Mouse (Mus musculus) midbrain, embryonic 15.5 days (tissue): ENCODE measurements at regions not wholly inside any gene's neighbourhood (a gene's known extent, or its start where the extent isn't known, plus 50 kb on each side); places are given as distances from the start of the nearest gene placed in this dataset.

Experiments used
- ATAC-seq: fragments of 200-750 bp; cut with Nextera tagmentation; replicated peaks from 2 replicates; pipeline ENCODE4 v1.8.0; 2017; ENCODE audit warnings: moderate TSS enrichment
- H3K27ac ChIP-seq: fragments of 300-500 bp; sonication (generic); 2 replicates; pipeline ENCODE4 v1.5.1; 2015; ENCODE audit warnings: mild to moderate bottlenecking, inconsistent platforms
- H3K27me3 ChIP-seq: fragments of 300-500 bp; sonication (generic); replicated peaks from 2 replicates; pipeline ENCODE4 v1.6.1; 2015; ENCODE audit warnings: inconsistent platforms
- H3K36me3 ChIP-seq: fragments of 300-500 bp; sonication (generic); replicated peaks from 2 replicates; pipeline ENCODE4 v1.6.1; 2015; ENCODE audit warnings: inconsistent platforms
- H3K4me1 ChIP-seq: fragments of 300-500 bp; sonication (generic); 2 replicates; pipeline ENCODE4 v1.6.1; 2015; ENCODE audit warnings: inconsistent platforms
- H3K4me2 ChIP-seq: fragments of 300-500 bp; sonication (generic); 2 replicates; pipeline ENCODE4 v1.6.1; 2015; ENCODE audit warnings: inconsistent platforms, mild to moderate bottlenecking, moderate library complexity
- H3K4me3 ChIP-seq: fragments of 300-500 bp; sonication (generic); 2 replicates; pipeline ENCODE4 v1.5.1; 2015; ENCODE audit warnings: mild to moderate bottlenecking, inconsistent platforms
- H3K9ac ChIP-seq: fragments of 300-500 bp; sonication (generic); 2 replicates; pipeline ENCODE4 v1.6.1; 2015; ENCODE audit warnings: mild to moderate bottlenecking, inconsistent platforms
- H3K9me3 ChIP-seq: fragments of 300-500 bp; sonication (generic); 2 replicates; pipeline ENCODE4 v1.6.1; 2016; ENCODE audit warnings: inconsistent platforms
- WGBS: fragments of 180-500 bp; shearing (Covaris S2); methylation state at CpG from one replicate; pipeline ENCODE4 v1.1.7; 2015; ENCODE audit warnings: mixed read lengths; 5-methylcytosine and 5-hydroxymethylcytosine counted together

- Histone ChIP-seq H3K27ac (no peak overlapping the region), H3K4me2 (no peak overlapping the region), H3K36me3 (no peaks in the 10 kb centered on the region), H3K4me3 (no peak overlapping the region), H3K4me1 (no peaks in the 10 kb centered on the region), H3K27me3 (no peaks in the 10 kb centered on the region), H3K9ac (no peak overlapping the region), H3K9me3 (no peaks in the 10 kb centered on the region)
- no peak for ATAC-seq
- 93% methylated on average over 5 of the region's 5 CpGs for WGBS
These were observed 339.0 kb upstream of the Ercc4 start for GRCm38 (mm10) chr16:12770482-12770881.

GRCm38 (mm10) chr16:12772535-12772934 is 336.9 kb upstream of the Ercc4 start:
- H3K27ac ChIP-seq, result no peak overlapping the region
- WGBS, result 89% methylated on average over 5 of the region's 5 CpGs
- no peaks in the 10 kb centered on the region for H3K9me3 ChIP-seq
- H3K4me2 ChIP-seq, result no peak overlapping the region
- ATAC-seq, result no peak
- no peaks in the 10 kb centered on the region for H3K4me1 ChIP-seq
- H3K4me3 ChIP-seq, result no peak overlapping the region
- H3K36me3 ChIP-seq, result no peaks in the 10 kb centered on the region
- H3K27me3 ChIP-seq, result no peaks in the 10 kb centered on the region
- H3K9ac ChIP-seq, result no peak overlapping the region

GRCm38 (mm10) chr16:12775876-12776275 is 333.6 kb upstream of the Ercc4 start:
- ATAC-seq, result no peak
- Histone ChIP-seq H3K9me3 (no peaks in the 10 kb centered on the region), H3K9ac (no peak overlapping the region), H3K4me1 (no peaks in the 10 kb centered on the region), H3K27ac (no peak overlapping the region), H3K4me3 (no peak overlapping the region), H3K36me3 (no peaks in the 10 kb centered on the region), H3K4me2 (no peak overlapping the region), H3K27me3 (no peaks in the 10 kb centered on the region)
- WGBS, result 65% methylated on average over 2 of the region's 2 CpGs

DNA sequence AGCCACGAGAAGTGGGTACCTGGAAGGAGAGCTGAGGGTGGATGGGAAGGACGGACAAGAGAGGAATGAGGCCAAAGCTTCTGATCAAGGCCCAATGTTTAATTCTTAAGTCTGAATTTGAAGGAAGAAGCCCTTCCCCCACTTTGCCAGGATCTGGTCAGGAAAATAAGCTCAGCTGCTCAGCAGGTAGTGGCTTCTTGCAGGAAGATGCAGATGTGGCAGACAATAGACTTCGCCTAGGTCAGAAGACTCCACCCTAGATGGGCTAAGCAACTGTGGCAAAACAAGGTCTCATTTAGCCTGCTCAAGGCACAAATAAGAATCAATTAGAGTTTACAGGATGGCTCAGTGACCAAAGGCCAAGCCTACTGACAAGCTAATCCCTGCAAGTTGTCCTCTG is 330.4 kb upstream of the Ercc4 start:
- Histone ChIP-seq H3K4me2 (no peak overlapping the region), H3K27ac (no peak overlapping the region), H3K9ac (no peak overlapping the region), H3K9me3 (no peaks in the 10 kb centered on the region), H3K36me3 (no peaks in the 10 kb centered on the region), H3K27me3 (no peaks in the 10 kb centered on the region), H3K4me1 (no peaks in the 10 kb centered on the region), H3K4me3 (no peak overlapping the region)
- 81% methylated on average over 3 of the region's 3 CpGs for WGBS
- no peak for ATAC-seq

- H3K4me3 ChIP-seq, result no peak overlapping the region
- no peak overlapping the region for H3K27ac ChIP-seq
- H3K36me3 ChIP-seq, result no peaks in the 10 kb centered on the region
- H3K27me3 ChIP-seq, result no peaks in the 10 kb centered on the region
- ATAC-seq, result no peak
- H3K4me2 ChIP-seq, result no peak overlapping the region
- WGBS, result 71% methylated on average over 3 of the region's 3 CpGs
- no peaks in the 10 kb centered on the region for H3K9me3 ChIP-seq
- no peak overlapping the region for H3K9ac ChIP-seq
- H3K4me1 ChIP-seq, result no peaks in the 10 kb centered on the region
These were observed 328.8 kb upstream of the Ercc4 start for GRCm38 (mm10) chr16:12780635-12781034.

- no peaks in the 10 kb centered on the region for H3K36me3 ChIP-seq
- no peak overlapping the region for H3K4me2 ChIP-seq
- 49% methylated on average over 1 of the region's 1 CpGs for WGBS
- no peak overlapping the region for H3K4me3 ChIP-seq
- no peaks in the 10 kb centered on the region for H3K4me1 ChIP-seq
- H3K27ac ChIP-seq, result no peak overlapping the region
- no peak overlapping the region for H3K9ac ChIP-seq
- ATAC-seq, result no peak
- H3K27me3 ChIP-seq, result no peaks in the 10 kb centered on the region
- no peaks in the 10 kb centered on the region for H3K9me3 ChIP-seq
These were observed 323.7 kb upstream of the Ercc4 start for GRCm38 (mm10) chr16:12785828-12786227.

DNA sequence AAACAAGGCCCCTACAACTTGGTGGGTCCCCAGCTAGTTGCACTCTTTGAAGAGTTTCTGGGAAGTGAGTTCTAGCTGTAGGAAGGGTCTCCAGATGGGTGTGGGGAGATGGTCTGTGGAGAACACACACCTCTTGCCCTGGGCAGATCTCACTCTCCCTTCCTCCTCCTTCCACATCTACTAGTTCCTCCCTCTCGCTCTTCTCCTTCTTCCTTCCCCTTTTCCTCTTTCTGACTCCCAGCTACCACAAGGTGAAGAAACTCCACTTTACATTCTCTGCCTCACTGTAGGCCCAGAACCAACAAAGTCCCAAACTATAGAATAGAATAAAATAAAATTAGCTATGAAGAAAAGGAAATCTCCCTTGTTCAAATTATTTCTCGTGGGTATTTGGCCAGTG is 311.0 kb upstream of the Ercc4 start:
- no peak for ATAC-seq
- WGBS, result 84% methylated on average over 2 of the region's 2 CpGs
- H3K9ac ChIP-seq, result no peak overlapping the region
- no peak overlapping the region for H3K4me2 ChIP-seq
- no peaks in the 10 kb centered on the region for H3K27me3 ChIP-seq
- no peaks in the 10 kb centered on the region for H3K36me3 ChIP-seq
- H3K27ac ChIP-seq, result no peak overlapping the region
- H3K4me3 ChIP-seq, result no peak overlapping the region
- H3K4me1 ChIP-seq, result no peaks in the 10 kb centered on the region
- no peaks in the 10 kb centered on the region for H3K9me3 ChIP-seq

DNA sequence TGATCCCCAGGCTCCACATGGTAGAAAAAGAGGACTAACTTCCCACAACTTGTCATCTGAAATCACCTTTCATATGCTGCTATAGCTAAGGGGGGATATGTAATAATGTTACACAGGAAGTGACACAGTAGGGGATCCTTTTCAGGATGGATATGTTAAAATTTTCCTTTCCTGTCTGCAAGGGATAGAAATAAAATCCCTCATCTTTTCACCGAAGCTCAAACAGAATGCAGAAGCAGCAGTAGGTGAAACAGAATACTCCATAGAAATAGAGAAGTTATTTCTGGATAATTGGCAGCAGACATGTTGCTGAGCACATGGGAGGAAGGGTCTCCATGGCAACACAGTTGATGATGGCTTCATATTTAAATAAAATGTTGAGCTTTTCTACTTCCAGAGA is 309.3 kb upstream of the Ercc4 start:
- Histone ChIP-seq H3K27ac (0 out of 2 replicates have a peak overlapping the region, but pooled peaks have one; percentile 7), H3K4me1 (no peaks in the 10 kb centered on the region), H3K9me3 (no peaks in the 10 kb centered on the region), H3K4me2 (no peak overlapping the region), H3K9ac (no peak overlapping the region), H3K36me3 (no peaks in the 10 kb centered on the region), H3K27me3 (no peaks in the 10 kb centered on the region), H3K4me3 (no peak overlapping the region)
- peak; percentile 90 for ATAC-seq
- 37% methylated on average over 1 of the region's 1 CpGs for WGBS

DNA sequence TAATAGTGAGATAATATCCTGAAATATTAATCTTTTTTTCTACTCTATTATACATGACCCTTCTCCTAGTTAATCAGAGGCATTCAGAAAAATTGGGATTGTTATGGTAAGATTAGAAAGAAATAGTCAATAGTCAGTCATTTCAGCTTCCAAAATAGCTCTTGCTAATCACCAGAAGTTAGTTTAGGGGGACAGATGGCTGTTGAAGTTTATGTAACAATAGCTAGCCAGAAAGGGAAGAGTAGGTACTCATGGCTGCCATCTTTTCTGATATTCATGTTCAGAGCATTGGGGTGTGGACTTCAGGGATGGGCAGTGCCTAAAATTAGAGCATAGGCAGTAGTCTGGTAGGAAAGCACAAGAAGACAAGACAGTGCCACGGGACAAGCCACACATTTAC is 306.8 kb upstream of the Ercc4 start:
- H3K4me1 ChIP-seq, result no peaks in the 10 kb centered on the region
- no peak overlapping the region for H3K27ac ChIP-seq
- H3K4me2 ChIP-seq, result no peak overlapping the region
- no peak overlapping the region for H3K9ac ChIP-seq
- no peaks in the 10 kb centered on the region for H3K9me3 ChIP-seq
- WGBS, result 65% methylated on average over 1 of the region's 1 CpGs
- H3K4me3 ChIP-seq, result no peak overlapping the region
- no peaks in the 10 kb centered on the region for H3K27me3 ChIP-seq
- H3K36me3 ChIP-seq, result no peaks in the 10 kb centered on the region
- no peak for ATAC-seq

- Histone ChIP-seq H3K27ac (no peak overlapping the region), H3K4me2 (no peak overlapping the region), H3K27me3 (no peaks in the 10 kb centered on the region), H3K4me3 (no peak overlapping the region), H3K9ac (no peak overlapping the region), H3K9me3 (no peaks in the 10 kb centered on the region), H3K4me1 (no peaks in the 10 kb centered on the region), H3K36me3 (no peaks in the 10 kb centered on the region)
- WGBS, result 50% methylated on average over 8 of the region's 8 CpGs
- ATAC-seq, result no peak
These were observed 302.1 kb upstream of the Ercc4 start for GRCm38 (mm10) chr16:12807351-12807871.

GRCm38 (mm10) chr16:12811088-12811487 is 298.4 kb upstream of the Ercc4 start:
- Histone ChIP-seq H3K4me1 (no peaks in the 10 kb centered on the region), H3K9me3 (no peaks in the 10 kb centered on the region), H3K36me3 (no peaks in the 10 kb centered on the region), H3K27ac (no peak overlapping the region), H3K27me3 (no peaks in the 10 kb centered on the region), H3K9ac (no peak overlapping the region), H3K4me3 (no peak overlapping the region), H3K4me2 (no peak overlapping the region)
- no peak for ATAC-seq
- WGBS, result 56% methylated on average over 2 of the region's 2 CpGs

GRCm38 (mm10) chr16:12824646-12825045 is 284.8 kb upstream of the Ercc4 start:
- Histone ChIP-seq H3K4me2 (no peak overlapping the region), H3K4me3 (no peak overlapping the region), H3K27ac (no peak overlapping the region), H3K9me3 (no peaks in the 10 kb centered on the region), H3K27me3 (no peaks in the 10 kb centered on the region), H3K9ac (no peak overlapping the region), H3K4me1 (no peaks in the 10 kb centered on the region), H3K36me3 (no peaks in the 10 kb centered on the region)
- WGBS, result 84% methylated on average over 6 of the region's 6 CpGs
- no peak for ATAC-seq

DNA sequence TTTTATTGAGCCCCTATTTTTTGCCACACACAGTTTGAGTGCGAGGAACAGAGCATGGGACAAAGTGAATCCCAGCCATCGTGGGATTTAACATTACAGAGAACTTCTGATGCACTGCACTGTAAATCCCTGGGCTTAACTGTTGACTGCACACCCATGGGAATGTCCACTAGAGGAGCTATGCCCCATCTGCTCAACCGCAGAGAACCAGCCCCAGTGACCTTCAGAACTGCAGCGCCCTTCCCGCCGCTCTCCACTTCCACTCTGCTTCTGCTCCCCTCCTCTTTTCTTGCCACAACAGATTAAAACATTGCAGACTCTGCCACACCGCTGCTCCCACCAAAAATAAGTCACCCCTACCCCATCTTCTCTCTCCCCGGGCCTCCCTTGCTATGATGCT is 283.3 kb upstream of the Ercc4 start:
- 68% methylated on average over 8 of the region's 8 CpGs for WGBS

More for the DNA sequence above, 283.3 kb upstream of the Ercc4 start:
- no peak overlapping the region for H3K9ac ChIP-seq
- H3K4me1 ChIP-seq, result no peaks in the 10 kb centered on the region
- H3K4me3 ChIP-seq, result no peak overlapping the region
- no peaks in the 10 kb centered on the region for H3K36me3 ChIP-seq
- no peak overlapping the region for H3K27ac ChIP-seq
- no peaks in the 10 kb centered on the region for H3K9me3 ChIP-seq
- H3K27me3 ChIP-seq, result no peaks in the 10 kb centered on the region
- H3K4me2 ChIP-seq, result no peak overlapping the region
- no peak for ATAC-seq
